Mouse (Mus musculus): ENCODE results near the gene Spop. TPM values are rescaled to one million over a fixed set of nuclear protein-coding genes. Genes with fewer than 3 reads are reported as not detected.

The Spop gene
- polyA plus RNA-seq, 1 experiment from 2014 or later = 112 TPM

DNA sequence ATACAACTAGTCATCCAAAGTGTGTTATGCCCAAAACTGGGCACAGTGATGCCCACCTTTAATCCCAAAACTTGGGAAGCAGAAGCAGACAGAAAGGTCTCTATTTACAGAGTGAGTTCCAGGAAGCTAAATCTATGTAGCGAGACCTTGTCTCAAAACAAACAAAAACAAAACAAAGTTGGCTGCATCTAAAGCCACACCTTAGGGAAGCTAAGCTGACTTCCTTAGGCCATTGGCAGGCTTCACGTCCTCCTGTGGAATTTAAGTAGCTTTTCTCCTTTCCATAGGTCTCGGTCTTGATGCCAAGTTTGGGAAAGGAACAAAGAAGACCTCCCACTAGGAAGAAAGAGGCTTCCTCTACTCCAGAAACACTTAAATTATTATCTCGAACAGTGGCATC is 22.7 kb upstream of the Spop start:
- ATAC-seq (ENCODE audit: insufficient read depth) = no peak
- H3K27ac ChIP-seq (ENCODE audit: low read depth) = no peak overlapping the region
- 70% methylated on average over 4 of the region's 4 CpGs for WGBS

DNA sequence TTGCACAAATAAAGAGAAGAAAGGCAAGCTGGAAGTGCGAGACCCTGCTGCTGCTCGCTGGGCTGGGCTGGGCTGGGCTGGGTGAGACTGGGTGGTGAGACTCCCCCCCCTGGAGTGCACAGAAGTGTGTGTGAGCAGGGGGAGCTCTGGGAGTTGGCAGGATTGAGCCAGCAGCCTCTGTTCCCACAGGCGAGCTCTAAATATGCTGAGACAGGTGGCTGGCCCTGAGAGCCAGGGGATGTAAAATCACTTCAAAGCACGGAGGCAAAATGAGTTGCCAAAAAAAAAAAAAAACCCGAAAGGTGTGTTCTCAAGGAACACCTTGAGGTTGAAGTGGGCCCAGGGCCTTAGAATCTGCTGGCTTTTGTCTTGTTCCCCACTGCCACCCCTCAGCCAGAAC is 22.1 kb upstream of the Spop start:
- H3K9ac ChIP-seq = no peak overlapping the region
- no peaks in the 10 kb centered on the region for H3K27me3 ChIP-seq (ENCODE audit: insufficient read depth, low read length)
- H3K4me2 ChIP-seq = no peak overlapping the region
- no peaks in the 10 kb centered on the region for H3K4me1 ChIP-seq (ENCODE audit: insufficient read depth)
- TF ChIP-seq CTCF (IDR thresholded peaks at IDR 0.05; ENCODE audit: low read depth) = no peak
- DNase-seq (no peak), ATAC-seq (ENCODE audit: insufficient read depth) (no peak)
- H3K4me3 ChIP-seq (ENCODE audit: low read depth, low read length) = no peak overlapping the region
- H3K27ac ChIP-seq (ENCODE audit: low read depth) = no peak overlapping the region
- peaks cover 55% of the 10 kb centered on the region for H3K36me3 ChIP-seq (ENCODE audit: insufficient read depth)
- no peaks in the 10 kb centered on the region for H3K9me3 ChIP-seq (ENCODE audit: low read depth, low read length)
- WGBS = 64% methylated on average over 5 of the region's 5 CpGs

More for the DNA sequence above, 22.7 kb upstream of the Spop start:
- no peak for TF ChIP-seq CTCF (IDR thresholded peaks at IDR 0.05; ENCODE audit: low read depth)
- no peak overlapping the region for H3K9ac ChIP-seq
- H3K27me3 ChIP-seq (ENCODE audit: insufficient read depth, low read length) = no peaks in the 10 kb centered on the region
- H3K36me3 ChIP-seq (ENCODE audit: insufficient read depth) = peaks cover 60% of the 10 kb centered on the region
- H3K9me3 ChIP-seq (ENCODE audit: low read depth, low read length) = no peaks in the 10 kb centered on the region
- DNase-seq = no peak
- no peak overlapping the region for H3K4me2 ChIP-seq
- no peak overlapping the region for H3K4me3 ChIP-seq (ENCODE audit: low read depth, low read length)
- no peaks in the 10 kb centered on the region for H3K4me1 ChIP-seq (ENCODE audit: insufficient read depth)

DNA sequence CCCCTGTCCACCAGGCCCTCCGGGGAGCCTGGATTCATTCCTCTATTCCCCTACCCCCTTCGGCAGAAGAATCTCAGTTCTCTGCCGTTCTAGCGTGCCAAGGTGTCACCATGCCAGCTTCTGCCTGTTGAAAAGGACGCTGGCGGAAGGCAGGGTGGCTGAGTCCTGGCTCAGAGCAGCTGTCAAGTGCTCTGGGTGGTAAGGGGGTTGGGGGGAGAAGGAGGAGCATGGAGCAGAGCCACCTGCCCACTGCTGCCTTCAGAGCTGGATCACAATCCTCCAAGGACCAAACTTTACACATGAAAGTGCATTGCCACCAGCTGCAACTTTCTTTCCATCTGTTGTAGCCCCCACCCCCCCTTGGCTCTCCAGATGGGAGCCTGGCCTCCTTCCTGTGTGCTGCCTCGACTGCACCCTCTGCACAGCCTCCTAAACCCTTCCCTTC is 21.6 kb upstream of the Spop start:
- Histone ChIP-seq H3K9me3 (ENCODE audit: low read depth, low read length) (no peaks in the 10 kb centered on the region), H3K36me3 (ENCODE audit: insufficient read depth) (peaks cover 50% of the 10 kb centered on the region)
- no peak for DNase-seq

DNA sequence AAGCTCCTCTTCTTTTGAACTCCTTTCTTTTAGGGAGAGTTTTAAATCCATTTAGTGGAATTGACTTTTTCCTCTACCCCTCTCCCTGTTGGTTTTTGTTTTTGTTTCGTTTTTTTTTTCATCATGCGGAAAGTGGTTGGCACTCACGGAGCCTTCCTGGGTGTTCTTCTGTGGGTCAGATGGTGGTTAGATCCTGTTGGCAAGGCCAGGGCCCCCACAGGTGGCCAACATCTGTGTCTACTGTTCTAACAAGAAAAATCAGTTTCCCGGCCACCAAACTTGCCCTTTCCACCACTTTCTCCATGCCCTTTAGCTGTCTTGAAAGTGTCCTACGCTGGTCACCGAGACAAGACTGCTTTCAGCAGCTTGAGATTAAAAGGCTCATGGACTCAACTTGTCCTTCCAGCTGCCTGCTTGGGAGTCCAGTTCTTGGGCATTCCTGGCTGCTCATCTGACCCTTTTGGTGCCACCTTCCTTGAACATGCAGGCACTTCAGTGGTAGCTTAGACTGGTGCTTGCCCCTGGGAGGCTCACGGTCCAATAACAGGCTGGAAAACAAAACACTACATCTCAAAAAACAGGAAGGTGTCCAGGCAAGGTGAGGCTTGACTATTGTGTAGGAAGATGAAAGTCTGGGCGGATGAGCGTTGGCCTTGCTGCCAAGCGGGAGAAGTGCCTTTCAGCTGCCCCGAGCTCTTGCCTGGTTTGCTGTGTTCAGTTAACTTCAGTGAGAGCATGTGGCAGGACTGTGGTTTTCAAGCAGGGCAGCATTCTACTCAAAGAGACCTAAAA is 21.0 kb upstream of the Spop start:
- ATAC-seq (ENCODE audit: insufficient read depth) (no peak), DNase-seq (no peak)
- Histone ChIP-seq H3K36me3 (ENCODE audit: insufficient read depth) (peaks cover 43% of the 10 kb centered on the region), H3K4me2 (no peak overlapping the region), H3K27ac (ENCODE audit: low read depth) (no peak overlapping the region), H3K4me3 (ENCODE audit: low read depth, low read length) (no peak overlapping the region), H3K4me1 (ENCODE audit: insufficient read depth) (no peaks in the 10 kb centered on the region), H3K9ac (no peak overlapping the region), H3K9me3 (ENCODE audit: low read depth, low read length) (no peaks in the 10 kb centered on the region), H3K27me3 (ENCODE audit: insufficient read depth, low read length) (no peaks in the 10 kb centered on the region)
- TF ChIP-seq CTCF (IDR thresholded peaks at IDR 0.05; ENCODE audit: low read depth) = no peak
- 59% methylated on average over 11 of the region's 11 CpGs for WGBS

More for the DNA sequence above, 21.6 kb upstream of the Spop start:
- Histone ChIP-seq H3K4me1 (ENCODE audit: insufficient read depth) (no peaks in the 10 kb centered on the region), H3K9ac (no peak overlapping the region), H3K4me3 (ENCODE audit: low read depth, low read length) (no peak overlapping the region), H3K4me2 (no peak overlapping the region), H3K27me3 (ENCODE audit: insufficient read depth, low read length) (no peaks in the 10 kb centered on the region), H3K27ac (ENCODE audit: low read depth) (no peak overlapping the region)
- ATAC-seq (ENCODE audit: insufficient read depth) = no peak
- no peak for TF ChIP-seq CTCF (IDR thresholded peaks at IDR 0.05; ENCODE audit: low read depth)
- WGBS = 46% methylated on average over 7 of the region's 7 CpGs

DNA sequence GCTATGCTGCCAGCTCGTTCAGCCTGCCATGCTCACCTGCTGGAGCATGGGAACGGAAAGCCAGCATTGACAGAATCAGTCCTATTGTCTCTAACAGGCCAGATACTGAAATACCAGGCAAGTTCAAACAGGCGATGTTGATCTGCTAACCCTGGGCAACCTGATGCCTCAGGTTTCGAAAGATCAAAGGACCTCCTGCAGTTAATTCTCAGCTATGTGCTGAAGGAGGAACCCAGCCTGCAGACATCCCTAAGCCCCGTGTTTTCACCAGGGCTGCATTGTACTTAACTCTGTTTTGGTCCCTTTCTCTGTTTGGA is 20.4 kb upstream of the Spop start:
- DNase-seq (no peak), ATAC-seq (ENCODE audit: insufficient read depth) (no peak)
- Histone ChIP-seq H3K27ac (ENCODE audit: low read depth) (no peak overlapping the region), H3K4me3 (ENCODE audit: low read depth, low read length) (no peak overlapping the region), H3K27me3 (ENCODE audit: insufficient read depth, low read length) (no peaks in the 10 kb centered on the region; the same call in 1 of the 2 replicates), H3K9ac (no peak overlapping the region), H3K4me2 (no peak overlapping the region), H3K36me3 (ENCODE audit: insufficient read depth) (peaks cover 38% of the 10 kb centered on the region), H3K9me3 (ENCODE audit: low read depth, low read length) (no peaks in the 10 kb centered on the region), H3K4me1 (ENCODE audit: insufficient read depth) (no peaks in the 10 kb centered on the region)
- no peak for TF ChIP-seq CTCF (IDR thresholded peaks at IDR 0.05; ENCODE audit: low read depth)
- 21% methylated on average over 5 of the region's 5 CpGs for WGBS

DNA sequence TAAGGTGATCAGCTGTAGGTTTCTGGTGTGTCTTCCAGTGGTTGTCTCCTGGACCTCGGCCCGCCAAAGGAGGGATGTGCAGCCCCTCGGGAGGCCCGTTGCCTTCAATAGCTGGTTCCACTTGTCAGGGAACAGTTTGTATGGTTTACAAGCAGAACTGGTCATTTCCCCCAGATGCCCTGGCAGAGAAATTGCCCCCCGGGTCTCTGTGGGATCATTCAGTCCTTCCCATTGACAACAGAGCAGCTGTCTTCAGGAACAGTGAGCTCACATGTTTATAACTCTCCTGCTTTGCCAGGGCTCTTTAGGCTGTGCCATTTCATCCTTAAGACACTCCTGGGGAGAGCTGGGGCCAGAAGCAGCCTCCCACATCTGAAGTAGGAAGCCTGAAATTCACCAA is 19.8 kb upstream of the Spop start:
- Histone ChIP-seq H3K9me3 (ENCODE audit: low read depth, low read length) (no peaks in the 10 kb centered on the region), H3K27me3 (ENCODE audit: insufficient read depth, low read length) (no peaks in the 10 kb centered on the region; the same call in 1 of the 2 replicates), H3K4me2 (no peak overlapping the region), H3K27ac (ENCODE audit: low read depth) (no peak overlapping the region), H3K4me1 (ENCODE audit: insufficient read depth) (no peaks in the 10 kb centered on the region), H3K9ac (no peak overlapping the region), H3K36me3 (ENCODE audit: insufficient read depth) (peaks cover 31% of the 10 kb centered on the region), H3K4me3 (ENCODE audit: low read depth, low read length) (no peak overlapping the region)
- no peak for ATAC-seq (ENCODE audit: insufficient read depth)
- 57% methylated on average over 5 of the region's 5 CpGs for WGBS
- TF ChIP-seq CTCF (IDR thresholded peaks at IDR 0.05; ENCODE audit: low read depth) = no peak
- DNase-seq = no peak

DNA sequence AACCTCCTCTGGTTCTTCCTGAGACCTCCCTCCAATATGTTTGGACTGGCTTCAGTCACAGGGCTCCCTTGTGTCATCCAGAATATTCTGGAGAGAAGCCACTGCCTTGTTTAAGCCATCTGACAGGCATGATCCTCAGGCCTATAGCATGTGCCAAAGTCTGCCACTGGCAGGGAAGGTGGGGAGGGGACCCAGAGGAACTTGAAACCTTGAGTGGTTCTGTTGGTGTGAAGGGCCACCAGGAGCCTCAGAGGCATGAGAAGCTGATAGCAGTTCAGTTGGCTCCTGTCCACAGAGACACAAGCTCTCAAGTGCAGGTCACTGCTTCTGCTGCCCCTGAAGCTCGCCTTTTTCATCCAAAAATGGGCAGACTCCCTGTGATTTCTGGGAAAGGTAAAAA is 17.3 kb upstream of the Spop start:
- H3K27ac ChIP-seq (ENCODE audit: low read depth) = no peak overlapping the region
- ATAC-seq (ENCODE audit: insufficient read depth) (no peak), DNase-seq (no peak)
- H3K4me3 ChIP-seq (ENCODE audit: low read depth, low read length) = no peak overlapping the region
- H3K36me3 ChIP-seq (ENCODE audit: insufficient read depth) = peaks cover 7% of the 10 kb centered on the region
- H3K27me3 ChIP-seq (ENCODE audit: insufficient read depth, low read length) = no peaks in the 10 kb centered on the region; the same call in 1 of the 2 replicates
- no peak for TF ChIP-seq CTCF (IDR thresholded peaks at IDR 0.05; ENCODE audit: low read depth)
- no peak overlapping the region for H3K4me2 ChIP-seq
- no peak overlapping the region for H3K9ac ChIP-seq
- H3K4me1 ChIP-seq (ENCODE audit: insufficient read depth) = no peaks in the 10 kb centered on the region
- no peaks in the 10 kb centered on the region for H3K9me3 ChIP-seq (ENCODE audit: low read depth, low read length)
- 50% methylated on average over 1 of the region's 1 CpGs for WGBS
